Mouse (Mus musculus) thymus, adult 2 months (tissue): Measurements from ENCODE around the gene Scap.

Experiments
- CTCF ChIP-seq: fragments of 200-500 bp; IDR thresholded peaks from 2 replicates; pipeline ENCODE4 v1.5.1; 2012; ENCODE audit warnings: mild to moderate bottlenecking, control low read depth, low read length, moderate library complexity, borderline replicate concordance; ENCODE audit not compliant: control insufficient read depth, poor library complexity, insufficient read depth; ENCODE audit errors: extremely low read depth
- POLR2A ChIP-seq: fragments of 200-500 bp; IDR thresholded peaks from 2 replicates; pipeline ENCODE4 v1.6.1; 2012; ENCODE audit warnings: mild to moderate bottlenecking, low read length, control low read depth, moderate library complexity; ENCODE audit not compliant: control insufficient read depth, poor library complexity, insufficient read depth; ENCODE audit errors: extremely low read depth

- TF ChIP-seq CTCF, result no peak
- no peak for TF ChIP-seq POLR2A
Observed at GRCm38 (mm10) chr9:110315904-110316303, 17.2 kb upstream of the Scap start.
